Mouse (Mus musculus) c-Kit-positive CD71-positive TER-119-positive erythroid progenitor cells, embryonic 14.5 days (primary cell): ENCODE measurements at regions not wholly inside any gene's neighbourhood (a gene's known extent, or its start where the extent isn't known, plus 50 kb on each side); places are given as distances from the start of the nearest gene placed in this dataset.
"Not testable (repeated sequence)": the region's sequence is repeated elsewhere in the genome, so short reads cannot be mapped to it uniquely, and the experiment has no call there.

Source experiments
- DNase-seq: peaks from one replicate; pipeline ENCODE4 v3.0.0-alpha.2; 2013; ENCODE audit warnings: low spot score

DNA sequence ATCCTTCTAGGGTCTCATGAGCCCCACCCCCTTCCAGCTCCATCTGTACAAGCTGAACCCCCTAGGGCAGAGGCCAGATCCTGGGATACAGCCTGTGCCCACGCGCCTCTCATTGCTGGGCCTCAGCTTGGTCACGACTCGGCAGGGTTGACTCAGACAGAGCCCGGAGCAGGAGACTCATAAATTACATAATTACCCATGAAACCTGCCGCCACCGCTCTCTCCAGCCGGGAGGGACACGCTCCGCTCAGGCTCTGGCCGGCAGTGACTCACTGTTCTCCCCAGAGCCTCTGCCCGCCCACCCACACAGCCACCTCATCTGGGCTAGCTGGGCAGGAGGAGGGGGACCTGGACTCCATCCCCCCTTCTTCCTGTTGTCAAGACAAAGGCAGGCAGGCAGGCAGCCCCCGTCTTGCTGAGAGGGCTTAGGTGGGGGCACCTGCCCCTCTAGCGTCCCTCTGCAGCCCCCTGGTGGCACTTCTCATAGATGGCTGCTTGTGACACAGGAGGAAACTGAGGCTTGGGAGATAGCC is 149.6 kb upstream of the Rtl1 start:
- no peak for DNase-seq

DNA sequence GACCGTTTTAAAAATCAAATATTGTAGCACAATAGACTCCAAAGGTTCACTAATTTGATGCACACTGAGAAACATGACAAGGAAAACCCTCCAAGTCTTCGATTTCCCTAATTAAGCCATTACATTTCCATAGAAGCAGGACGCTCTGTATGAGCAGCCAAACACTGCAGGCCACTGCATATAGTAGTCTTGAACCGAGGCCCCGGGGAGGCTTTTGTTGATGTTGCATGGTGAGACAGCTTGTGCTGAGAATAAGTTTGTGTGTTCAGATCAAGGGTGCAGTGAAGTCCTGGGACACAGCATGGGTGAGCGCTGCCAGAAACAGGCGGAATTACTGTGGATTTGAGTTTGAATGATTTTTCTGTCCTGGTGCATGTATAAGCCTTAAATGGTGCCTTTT is 154.9 kb upstream of the Rtl1 start:
- DNase-seq = no peak

DNA sequence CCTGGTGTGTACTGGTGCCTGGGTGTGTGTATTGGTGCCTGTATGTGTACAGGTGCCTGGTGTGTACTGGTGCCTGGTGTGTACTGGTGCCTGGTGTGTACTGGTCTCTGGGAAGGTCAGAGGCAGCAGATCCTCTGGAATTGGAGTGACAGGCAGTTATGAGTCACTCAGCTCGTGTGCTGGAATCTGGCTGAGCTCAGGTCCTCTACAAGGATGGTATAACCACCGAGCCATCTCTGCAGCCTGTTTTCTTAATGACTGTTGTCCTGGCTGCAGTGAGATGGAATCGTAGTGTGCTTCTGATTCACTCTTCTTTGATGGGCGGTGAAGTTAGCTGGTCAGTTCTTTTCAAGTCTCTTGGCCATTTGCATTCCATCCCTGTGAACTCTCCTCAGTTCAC is 164.2 kb upstream of the Rtl1 start:
- no peak for DNase-seq

DNA sequence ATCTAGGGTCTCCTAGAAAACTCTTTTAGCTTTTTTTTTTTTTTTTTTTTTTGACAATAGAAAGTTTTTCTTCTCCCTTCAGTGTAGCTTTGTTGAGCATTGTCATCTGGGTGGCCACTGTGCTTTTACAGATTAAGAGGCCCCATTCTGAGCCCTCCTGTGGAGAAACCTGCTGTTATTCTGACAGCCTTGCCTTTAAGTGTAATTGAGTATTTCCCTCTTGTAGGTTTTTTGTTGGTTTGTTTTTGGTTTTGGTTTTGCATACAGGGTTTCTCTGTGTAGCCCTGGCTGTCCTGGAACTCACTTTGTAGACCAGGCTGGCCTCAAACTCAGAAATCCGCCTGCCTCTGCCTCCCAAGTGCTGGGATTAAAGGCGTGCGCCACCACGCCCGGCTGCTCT is 166.5 kb upstream of the Rtl1 start:
- not testable (repeated sequence) for DNase-seq

DNA sequence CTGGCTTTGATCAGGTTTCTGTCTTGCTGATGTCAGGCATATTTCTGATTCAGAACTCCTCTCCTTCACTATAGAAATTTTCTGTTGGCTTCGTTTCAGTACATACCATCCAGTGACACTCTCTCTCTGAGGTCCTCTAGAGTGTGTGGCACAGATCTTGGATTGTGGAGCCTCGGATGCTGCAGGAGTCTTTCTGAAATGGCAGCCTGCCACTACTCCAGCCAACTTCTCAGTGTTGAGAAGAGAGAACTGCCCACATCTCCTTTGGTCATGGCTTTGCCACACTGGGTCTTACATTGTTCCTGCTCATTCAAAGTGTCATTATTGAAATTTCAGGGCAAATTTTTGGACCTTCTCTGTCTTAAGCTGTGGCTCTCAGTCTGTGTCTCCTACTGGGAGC is 172.4 kb upstream of the Rtl1 start:
- DNase-seq = no peak

DNA sequence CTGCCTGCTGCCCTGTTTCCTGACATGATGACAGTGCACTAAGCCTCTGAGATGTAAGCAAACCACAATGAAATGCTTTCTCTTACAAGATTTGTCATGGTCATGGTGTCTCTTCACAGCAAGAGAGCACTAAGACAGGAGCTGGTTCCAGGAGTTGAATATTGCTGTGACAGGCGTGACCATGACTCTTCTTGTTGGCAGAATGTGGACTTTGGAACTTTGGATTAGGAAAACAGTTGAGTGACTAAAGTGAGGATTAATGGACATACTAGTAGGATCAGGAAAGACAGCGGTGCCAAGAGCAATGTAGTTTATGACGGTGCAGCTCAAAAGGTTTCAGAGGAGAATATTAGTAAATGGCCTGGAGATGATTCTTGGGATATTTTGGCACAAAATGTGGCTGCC is 173.8 kb upstream of the Rtl1 start:
- DNase-seq = no peak

DNA sequence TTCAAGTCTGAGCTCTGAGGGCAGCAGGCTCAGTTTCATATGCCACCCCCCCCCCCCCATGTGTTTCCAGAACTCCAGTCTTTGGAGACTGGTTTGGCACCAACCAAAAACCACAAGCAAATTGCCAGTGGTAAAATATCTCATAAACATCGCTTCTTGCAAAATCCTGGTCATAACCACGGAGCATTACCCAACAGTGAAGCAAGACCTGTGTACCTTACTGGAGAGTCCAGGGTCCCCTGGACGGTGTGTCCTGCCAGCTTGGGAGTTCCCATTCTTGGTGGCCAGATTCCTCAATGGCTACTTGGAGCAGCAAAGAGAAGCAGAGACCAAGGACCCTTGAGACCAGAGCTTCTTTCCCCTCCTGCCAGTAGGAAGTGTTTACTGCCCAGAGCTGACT is 198.7 kb upstream of the Rtl1 start:
- DNase-seq = no peak

DNA sequence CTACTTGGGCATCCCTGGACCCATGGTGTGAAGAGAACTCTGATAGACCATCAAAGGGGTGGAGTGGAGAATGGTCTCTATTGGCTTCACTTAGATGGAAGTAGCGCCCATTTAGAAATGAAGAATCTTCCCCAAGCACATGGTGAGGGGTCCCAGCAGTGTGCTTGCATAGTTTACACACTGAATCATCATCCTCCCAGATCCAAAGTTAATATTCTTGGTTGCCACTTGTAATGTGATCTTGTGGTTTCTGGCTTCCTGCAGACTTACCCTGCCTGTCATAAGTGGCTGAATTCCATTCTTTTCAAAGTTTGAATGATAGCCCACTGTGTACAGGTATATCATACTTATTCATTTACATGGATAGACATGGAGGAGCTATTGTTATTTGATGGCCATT is 199.3 kb upstream of the Rtl1 start:
- no peak for DNase-seq

DNA sequence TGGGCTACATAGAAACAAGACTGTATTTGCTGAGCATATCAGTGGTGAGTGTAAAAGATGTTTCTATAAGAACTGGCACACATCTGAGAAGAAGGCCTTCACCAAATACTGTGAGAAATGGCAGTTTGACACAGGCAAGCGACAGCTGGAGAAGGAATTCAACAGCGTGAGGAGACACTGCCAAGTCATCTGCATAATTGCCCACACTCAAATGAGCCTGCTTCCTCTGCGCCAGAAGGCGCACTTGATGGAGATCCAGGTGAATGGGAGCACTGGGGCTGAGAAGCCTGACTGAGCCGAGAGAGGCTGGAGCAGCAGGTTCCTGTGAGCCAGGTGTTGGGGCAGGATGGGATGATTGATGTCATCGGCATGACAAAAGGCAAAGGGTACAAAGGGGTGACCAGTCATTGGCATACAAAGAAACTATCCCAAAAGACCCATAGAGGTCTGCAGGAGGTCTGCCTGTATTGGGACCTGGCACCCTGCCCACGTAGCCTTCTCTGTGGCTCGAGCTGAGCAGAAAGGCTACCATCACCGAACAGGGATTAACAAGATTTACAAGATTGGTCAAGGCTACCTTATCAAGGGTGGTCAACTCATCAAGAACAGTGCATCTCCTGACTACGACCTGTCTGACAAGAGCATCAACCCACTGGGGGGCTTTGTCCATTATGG is 227.2 kb upstream of the Rtl1 start:
- no peak for DNase-seq

DNA sequence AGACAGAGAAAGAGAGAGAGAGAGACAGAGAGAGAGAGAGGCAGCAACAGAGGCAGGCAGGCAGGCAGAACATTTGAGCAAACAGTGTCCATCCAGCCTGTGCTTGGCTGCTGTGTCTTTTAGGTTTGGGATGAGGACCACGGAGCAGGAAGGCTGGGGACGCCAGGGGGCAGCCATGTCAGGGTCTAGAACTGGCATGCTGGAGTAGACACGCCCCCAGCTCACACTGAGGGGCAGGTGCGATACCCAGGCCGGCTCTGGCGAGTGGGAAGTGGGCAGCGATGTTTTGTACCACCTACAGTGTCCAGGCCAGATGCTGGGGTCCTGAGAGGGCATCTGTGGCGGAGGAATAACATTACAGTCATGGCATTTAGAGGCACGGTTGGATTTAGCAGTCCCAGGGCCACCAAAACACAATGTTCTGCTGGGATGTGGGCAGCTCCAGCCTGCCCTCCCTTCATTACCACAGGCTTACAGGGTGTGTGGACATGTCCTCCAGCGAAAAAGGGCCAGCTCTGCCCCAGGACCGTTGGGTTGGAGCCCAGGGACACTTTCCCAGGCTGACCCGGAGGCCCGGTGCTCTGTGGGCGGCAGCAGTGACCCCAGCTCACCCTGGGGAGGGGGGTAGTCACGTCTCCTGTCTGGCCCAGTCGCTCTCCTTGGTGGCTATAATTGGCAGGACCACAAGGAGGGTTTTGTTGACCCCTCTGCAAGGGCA is 230.3 kb upstream of the Rtl1 start:
- DNase-seq = no peak

DNA sequence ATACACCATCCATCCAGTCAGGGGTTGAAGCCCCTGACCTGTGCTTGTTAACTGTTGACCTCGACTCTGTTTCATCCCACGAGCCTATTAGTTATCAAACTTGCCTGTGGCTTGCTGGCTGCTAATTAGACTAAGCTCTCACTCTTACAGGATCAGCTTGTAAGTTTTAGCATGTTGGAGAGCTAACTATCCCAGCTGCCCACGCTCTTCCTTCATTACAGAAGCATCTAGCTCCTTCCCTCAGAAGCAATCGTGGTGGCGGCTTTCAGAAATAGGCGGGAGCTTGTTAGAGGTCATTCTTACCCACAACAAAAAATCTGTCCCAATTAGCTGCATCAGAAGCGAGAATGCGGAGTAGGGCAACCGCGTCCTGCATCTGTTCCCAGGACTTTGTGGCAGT is 232.8 kb upstream of the Rtl1 start:
- DNase-seq = no peak

DNA sequence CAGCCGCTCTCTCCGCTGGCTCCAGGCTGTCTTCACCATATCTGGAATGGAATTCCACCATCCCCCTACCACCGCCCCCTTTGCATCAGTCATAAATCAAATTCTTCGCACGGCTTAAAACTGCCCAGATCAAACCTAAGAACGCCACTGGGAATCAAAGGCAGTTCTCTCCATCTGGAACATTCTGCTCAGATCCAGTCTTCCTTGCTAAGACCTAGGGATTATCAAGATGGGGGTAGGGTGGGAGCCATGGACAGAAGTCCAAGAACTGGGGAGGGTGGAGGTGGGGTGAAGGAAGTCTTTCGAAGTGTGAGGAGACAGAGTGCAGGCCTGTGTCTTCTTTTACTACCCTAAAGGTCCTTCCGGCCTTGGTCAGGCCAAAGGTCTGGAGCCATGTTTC is 236.4 kb upstream of the Rtl1 start:
- no peak for DNase-seq

DNA sequence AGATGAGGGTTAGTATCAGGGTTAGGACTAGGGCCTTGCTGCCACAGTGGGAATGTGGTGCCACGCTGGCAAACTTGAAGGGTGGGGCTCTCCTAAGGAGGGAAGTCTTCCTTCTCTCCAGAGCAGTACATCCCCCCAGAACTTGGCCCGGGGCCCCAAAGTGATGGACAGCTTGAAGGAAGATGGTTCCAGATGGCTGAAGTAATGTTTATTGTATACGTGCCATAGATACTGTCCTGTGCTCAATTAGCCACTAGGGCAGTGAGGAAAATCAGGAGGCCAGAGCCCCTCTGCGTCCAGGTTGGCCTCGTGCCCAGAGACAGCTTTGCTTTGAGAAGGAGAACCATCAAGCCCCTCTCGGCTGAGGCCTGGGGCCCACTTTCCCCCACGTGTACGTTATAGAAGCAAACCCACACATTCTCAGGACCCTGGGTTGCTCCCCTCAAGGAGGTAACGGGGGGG is 239.0 kb upstream of the Rtl1 start:
- DNase-seq = no peak

DNA sequence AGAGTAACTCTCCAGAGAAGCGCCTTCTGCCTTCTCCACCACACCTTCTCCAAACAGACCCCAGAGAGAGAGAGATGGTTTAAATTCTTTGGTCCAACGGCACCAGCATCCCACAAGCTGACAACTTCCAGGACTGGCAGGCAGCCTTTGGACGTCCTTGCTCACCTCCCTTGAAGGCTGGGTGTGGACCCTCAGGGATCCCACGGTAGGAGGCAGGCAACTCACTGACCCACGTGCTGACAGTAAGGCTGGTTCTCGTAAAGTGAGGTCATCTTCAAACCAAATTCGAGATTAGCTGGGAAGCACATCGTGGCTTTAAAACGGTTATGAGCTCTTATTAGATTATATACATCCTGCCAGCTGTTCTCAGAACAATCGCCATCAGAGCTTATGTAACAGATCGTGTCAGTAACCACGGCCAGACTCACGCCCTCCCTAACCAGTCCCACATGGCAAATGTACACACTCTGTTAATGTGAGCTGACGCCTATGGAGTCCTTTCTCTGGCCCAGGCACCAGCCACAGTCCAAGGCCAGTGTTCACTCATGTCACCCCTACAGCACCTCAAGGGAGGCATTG is 239.9 kb upstream of the Rtl1 start:
- no peak for DNase-seq

DNA sequence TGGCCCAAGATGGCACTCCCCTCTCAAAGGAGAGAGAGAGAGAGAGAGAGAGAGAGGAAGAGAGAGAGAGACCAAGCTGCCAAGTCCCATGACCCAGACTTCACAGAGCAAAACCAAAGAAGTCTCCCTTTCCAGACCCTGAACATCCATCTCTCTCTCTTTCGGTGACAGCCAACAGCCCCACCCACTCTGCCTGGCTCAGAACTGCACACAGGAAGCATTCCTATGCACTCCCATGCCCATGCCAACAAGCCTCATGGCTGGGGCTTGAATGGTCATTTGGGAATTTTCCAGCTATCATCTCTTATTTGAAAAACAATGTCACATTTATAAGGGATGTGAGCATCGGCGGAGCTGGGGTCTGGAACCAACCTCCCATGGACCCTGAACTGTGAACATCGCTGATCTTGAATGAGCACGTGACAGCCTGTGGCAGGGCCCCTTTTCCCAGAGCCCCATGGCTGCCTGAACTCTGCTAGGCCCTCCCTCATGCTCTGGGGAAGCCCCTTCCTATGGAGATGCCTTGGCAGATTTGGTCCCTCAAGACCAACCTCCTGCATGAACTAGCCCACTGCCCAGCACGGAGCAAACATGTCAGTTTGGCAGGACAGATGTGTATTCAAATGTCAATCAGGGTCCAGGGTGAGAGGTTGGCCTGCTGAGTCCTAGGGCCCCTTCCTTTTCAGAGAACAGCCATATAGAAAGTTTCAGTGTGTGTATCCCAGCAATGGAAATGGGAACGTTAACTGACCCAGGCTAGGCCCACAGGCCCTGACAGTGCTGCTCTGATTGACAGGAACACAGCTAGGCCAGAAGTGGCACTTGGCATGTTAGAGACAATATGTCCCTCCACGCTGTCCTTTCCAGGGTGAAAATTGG is 244.8 kb upstream of the Rtl1 start:
- no peak for DNase-seq

DNA sequence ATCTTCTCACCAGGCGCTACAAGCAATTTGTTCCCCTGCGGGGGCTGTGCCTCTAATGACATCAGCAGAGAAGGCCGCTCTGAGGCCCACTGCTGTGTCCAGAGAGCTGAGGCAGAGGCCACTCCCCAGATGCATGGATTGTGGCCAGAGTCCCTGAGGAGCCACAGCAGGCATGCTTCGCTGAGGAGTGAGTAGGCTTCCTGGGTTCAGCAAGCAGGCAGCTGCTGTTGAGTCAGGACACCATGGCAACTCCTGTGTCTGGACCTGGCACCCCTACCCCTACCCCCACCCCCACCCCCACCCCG is 245.4 kb upstream of the Rtl1 start:
- no peak for DNase-seq

DNA sequence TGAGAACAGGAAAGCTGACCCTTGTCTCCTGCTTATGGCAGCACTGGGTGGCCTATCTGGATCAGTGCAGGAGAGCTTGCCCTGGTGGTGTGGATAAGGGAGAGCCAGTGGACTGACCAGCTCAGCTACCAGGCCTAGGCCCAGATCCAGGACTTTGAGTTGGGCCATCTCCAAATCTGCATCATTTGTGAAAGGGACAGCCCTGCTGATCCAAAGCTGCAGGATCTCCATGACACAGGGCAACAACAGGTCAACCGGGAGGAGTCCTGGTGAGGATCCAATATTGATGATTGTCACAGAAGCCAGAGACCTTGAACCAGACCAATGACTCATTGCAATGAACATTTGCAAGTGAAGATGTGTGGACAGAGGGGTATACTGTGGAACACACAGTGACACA is 256.2 kb upstream of the Rtl1 start:
- DNase-seq = no peak

DNA sequence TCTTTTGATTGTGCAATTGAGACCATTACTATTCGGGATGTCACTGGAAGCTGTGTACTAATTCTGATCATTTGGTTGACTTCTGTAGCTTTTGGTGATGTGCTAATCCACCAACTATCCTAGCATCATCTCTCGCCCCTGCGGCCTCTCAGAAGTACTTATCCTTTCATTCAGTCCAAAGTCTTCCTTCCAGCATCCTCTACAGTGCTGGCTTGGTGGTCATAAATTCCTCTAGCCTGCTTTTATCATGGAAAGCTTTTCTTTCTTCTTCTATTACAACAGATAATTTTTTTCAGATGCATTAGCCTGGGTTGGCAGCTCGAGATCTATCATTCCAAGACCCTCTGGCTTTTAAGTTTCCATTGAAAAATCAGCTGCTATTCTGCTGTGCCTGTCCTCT is 257.6 kb upstream of the Rtl1 start:
- no peak for DNase-seq

DNA sequence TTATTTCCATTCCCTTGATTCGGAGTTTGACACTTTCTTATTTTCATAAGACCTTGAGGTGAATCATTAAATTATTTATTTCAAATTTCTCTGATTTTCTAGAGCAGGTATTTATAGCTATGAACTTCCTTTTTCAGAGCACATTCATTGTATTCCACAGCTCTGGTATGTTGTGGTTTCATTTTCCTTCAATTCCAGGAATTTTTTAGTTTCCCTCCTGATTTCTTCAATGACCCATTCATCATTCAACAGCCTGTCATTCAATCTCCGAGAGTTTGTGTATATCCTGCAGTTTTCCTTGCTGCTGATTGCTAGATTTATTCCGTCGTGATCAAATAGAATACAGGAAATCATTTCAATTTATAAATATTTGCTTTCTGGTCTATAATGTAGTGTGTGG is 264.7 kb upstream of the Rtl1 start:
- no peak for DNase-seq

DNA sequence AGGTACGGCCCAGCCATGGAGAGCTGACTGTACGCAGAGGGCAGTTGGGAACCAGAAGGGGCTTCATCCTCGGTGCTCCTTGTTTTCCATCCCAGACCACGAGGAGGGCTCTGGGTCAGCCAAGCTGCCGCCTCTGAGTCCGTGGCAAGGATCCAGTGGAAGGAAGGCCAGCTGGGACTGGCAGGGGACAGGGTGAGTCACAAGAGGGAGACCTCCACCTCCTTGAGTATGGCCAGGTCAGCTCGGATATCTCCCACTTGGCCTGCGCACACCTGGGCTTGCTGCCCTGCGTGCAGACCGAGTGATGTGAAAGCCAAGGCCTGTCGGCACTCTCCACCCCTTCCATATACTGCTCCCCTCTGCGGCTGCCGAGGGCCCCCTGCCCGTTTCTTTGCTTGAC is 270.9 kb upstream of the Rtl1 start:
- DNase-seq = no peak

DNA sequence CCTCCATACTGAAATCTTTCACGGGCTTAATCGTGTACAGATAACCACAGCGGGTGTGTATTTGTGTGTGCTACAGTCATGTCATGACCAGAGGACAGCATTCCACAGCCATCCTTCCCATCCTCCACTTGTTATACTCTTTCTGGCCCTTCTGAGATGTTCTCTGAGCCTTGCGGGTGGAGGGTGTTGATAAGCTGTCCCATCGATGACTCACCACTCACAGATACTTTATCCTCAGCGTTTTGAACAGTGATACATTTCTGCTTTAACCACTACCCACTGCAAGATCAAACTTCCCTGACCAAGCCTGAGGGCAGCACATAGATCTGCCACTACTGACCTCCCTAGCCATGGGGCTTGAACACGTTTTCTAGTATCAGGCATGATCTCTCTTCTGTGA is 274.3 kb upstream of the Rtl1 start:
- DNase-seq = no peak

DNA sequence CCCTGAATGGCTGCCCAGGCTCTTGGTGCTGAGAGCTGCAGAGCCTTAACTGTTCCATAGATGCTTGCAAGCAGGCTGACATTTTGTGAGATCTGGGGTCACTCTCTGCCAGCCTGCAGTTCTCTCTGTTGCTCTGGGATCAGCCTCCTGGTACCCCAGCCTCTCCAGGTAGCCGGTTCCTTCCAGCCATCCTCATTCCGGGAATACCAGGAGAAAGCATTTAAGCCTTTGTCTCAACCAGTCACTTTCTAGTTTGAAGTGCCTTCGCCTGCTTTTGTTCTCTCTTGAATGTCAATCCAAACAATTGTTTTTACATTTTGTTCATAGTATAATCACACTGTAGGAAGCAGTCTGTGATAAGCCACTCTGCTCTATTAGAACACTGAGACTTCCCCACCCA is 281.0 kb upstream of the Rtl1 start:
- no peak for DNase-seq

DNA sequence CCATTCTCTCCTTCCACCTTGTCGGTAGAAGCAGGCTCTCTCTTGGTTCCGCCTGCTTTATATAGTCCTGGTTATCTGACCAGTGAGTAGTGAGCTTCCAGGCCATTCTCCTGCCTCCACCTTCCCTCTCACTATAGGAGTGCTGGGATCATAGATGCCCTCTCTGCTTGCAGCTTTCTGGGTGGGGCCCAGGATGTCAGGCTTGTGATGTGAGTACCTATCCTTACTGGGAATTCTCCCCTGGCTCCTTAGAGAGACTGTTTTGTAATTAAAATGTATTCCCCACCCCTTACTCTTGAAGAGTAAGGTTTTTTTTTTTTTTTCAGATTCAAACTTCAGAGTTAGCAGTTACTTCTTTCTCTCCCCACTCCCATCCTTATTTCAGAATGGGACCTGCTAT is 291.1 kb upstream of the Rtl1 start:
- no peak for DNase-seq
